Mouse (Mus musculus): ENCODE results near the gene Wwc1. TPM values are rescaled to one million over a fixed set of nuclear protein-coding genes. Genes with fewer than 3 reads are reported as not detected.

Gene Wwc1
- polyA plus RNA-seq, 1 experiment = 97.0 TPM

DNA sequence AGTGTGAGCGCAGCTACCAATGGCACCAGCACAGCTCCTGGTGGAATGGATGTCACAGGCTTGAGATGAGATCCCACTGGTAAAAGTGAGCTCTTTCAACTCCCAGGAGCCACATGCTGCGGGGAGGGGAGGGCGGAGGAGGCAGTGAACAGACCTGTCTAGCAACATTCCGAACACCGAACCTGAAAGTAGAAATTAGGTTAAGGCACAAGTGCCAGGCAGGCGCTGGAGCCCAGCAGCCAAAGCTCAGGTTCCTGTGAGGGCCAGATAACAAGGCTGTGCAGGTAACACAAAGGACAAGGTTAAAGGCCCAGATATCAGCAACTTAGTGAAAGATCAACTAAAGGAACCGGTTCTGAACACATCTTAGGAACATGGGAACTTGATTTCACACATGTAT is 54.7 kb downstream of the Wwc1 start:
- H3K4me3 ChIP-seq (replicated peaks; ENCODE audit: extremely low read depth, low read depth, low read length) = no peak overlapping the region
- H3K4me1 ChIP-seq (ENCODE audit: control insufficient read depth, insufficient read depth, low read length) = peaks cover 15% of the 10 kb centered on the region
- no peak for TF ChIP-seq POLR2A (IDR thresholded peaks at IDR 0.05; ENCODE audit: borderline replicate concordance, extremely low read depth, low read depth, low read length)
- TF ChIP-seq CTCF (IDR thresholded peaks at IDR 0.05; ENCODE audit: insufficient read depth, low read length) = no peak
- 53% methylated on average over 7 of the region's 7 CpGs for WGBS
- DNase-seq = peak; percentile 72

DNA sequence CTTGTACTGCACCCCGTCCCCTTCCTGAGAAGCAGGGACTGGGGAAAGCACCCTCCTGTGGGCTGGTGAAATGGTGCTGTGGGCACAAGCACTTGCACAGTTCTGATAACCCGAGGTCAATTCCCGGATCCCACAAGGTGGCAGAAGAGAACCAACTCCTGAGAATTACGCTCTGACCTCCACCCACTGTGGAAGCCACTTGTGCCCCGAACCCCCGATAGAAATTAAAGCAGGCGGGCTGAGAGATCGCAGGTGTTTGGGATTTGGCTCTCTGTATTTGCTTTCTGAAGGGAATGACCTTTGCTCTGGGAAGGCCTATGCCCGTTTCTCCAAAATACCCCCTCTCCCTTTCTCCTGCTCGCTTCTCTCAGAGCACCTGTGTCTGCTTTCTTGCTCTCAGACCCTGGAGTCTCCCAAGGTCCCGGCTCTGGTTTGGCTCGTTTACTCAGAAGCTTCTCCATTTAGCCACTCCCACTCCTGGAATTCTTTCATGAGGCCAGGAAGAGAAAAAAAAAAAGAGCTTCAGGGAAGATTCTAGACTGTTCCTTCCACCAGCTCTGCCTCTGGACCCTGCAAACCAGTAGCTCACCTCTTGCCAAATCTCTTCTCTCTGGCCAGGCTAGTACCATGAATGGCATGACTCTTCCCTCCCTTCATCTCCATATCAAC is 58.0 kb downstream of the Wwc1 start:
- WGBS = 21% methylated on average over 12 of the region's 12 CpGs
- H3K4me3 ChIP-seq (replicated peaks; ENCODE audit: extremely low read depth, low read depth, low read length) = no peak overlapping the region
- peaks cover 19% of the 10 kb centered on the region for H3K4me1 ChIP-seq (ENCODE audit: control insufficient read depth, insufficient read depth, low read length)
- TF ChIP-seq POLR2A (IDR thresholded peaks at IDR 0.05; ENCODE audit: borderline replicate concordance, extremely low read depth, low read depth, low read length) = no peak
- TF ChIP-seq CTCF (IDR thresholded peaks at IDR 0.05; ENCODE audit: insufficient read depth, low read length) = peak; percentile 16; the same call in 1 of the 2 replicates
- no peak for DNase-seq

DNA sequence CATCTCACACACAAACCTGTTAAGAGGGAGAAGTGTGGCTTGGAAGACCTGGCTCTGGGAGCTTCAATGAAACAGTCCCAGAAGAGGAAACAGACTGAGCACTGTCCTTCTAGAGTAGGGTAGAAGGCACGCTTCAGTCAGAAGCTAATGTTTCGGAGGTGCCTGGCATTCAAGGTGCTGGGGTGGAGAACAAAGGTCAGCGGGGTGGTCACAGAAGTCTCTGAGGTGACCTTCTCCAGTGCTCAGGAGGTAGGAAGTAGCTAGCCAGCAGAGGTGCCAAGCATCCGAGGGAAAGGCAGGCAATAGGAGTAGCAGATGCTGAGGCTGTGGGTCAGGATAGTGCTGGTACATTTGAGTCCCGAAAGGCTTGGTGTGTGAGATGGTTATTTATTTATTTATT is 59.6 kb downstream of the Wwc1 start:
- peaks cover 17% of the 10 kb centered on the region for H3K4me1 ChIP-seq (ENCODE audit: control insufficient read depth, insufficient read depth, low read length)
- TF ChIP-seq POLR2A (IDR thresholded peaks at IDR 0.05; ENCODE audit: borderline replicate concordance, extremely low read depth, low read depth, low read length) (no peak), CTCF (IDR thresholded peaks at IDR 0.05; ENCODE audit: insufficient read depth, low read length) (no peak)
- no peak overlapping the region for H3K4me3 ChIP-seq (replicated peaks; ENCODE audit: extremely low read depth, low read depth, low read length)
- 64% methylated on average over 5 of the region's 5 CpGs for WGBS
- no peak for DNase-seq

DNA sequence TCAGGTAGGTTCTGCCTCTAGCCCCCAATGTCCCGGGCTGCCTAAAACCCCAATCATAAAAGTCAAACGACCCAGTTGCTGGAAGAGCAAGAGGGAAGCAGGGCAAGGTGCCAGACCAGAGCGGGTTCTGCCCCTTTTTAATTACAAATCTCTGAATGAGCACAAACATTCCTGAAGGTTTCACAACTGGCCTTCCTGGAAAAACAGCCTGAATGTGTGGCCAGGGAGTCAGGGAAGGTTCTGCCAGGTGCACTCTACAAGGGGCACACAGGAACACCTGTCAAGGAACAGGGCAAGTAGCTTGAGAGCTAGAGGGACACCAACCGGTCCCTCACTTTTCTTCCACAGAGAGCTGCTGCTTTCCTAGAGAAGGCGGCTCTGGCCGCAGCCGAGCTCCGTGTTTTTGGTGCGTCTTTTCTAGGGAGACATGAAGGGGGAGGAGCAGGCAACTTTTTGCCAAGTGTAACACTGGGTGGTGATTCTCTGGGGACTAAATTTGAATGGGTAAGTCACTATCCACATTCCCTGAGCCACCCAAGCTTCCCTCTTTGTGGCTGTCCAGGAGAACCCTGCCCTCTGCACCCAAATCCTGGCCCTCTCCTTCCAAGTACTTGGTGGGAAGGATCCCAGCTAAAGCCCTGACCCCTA is 60.3 kb downstream of the Wwc1 start:
- 54% methylated on average over 9 of the region's 9 CpGs for WGBS
- peak; percentile 60 for DNase-seq
- H3K4me1 ChIP-seq (ENCODE audit: control insufficient read depth, insufficient read depth, low read length) = peaks cover 15% of the 10 kb centered on the region
- no peak overlapping the region for H3K4me3 ChIP-seq (replicated peaks; ENCODE audit: extremely low read depth, low read depth, low read length)
- no peak for TF ChIP-seq CTCF (IDR thresholded peaks at IDR 0.05; ENCODE audit: insufficient read depth, low read length)
- TF ChIP-seq POLR2A (IDR thresholded peaks at IDR 0.05; ENCODE audit: borderline replicate concordance, extremely low read depth, low read depth, low read length) = no peak

DNA sequence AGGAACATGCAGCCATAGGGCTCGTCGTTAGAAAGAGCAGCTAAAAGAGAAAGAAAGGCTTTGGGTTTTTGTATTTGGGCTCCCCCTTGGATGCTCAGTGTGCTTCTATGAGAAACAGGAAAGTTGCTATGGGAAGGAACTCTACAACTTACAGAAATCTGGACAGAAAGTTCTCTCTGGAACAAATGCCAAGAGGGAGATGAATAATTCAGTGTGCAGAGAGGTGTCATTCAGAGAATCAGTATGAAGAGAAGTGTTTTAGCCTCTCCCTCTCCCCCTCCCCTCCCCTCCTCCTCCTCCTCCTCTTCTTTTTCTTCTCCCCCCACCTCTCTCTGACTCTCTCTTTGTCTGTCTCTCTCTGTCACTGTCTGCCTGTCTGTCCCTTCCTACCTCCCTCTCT is 60.9 kb downstream of the Wwc1 start:
- Histone ChIP-seq H3K4me3 (replicated peaks; ENCODE audit: extremely low read depth, low read depth, low read length) (no peak overlapping the region), H3K4me1 (ENCODE audit: control insufficient read depth, insufficient read depth, low read length) (peaks cover 15% of the 10 kb centered on the region)
- no peak for TF ChIP-seq POLR2A (IDR thresholded peaks at IDR 0.05; ENCODE audit: borderline replicate concordance, extremely low read depth, low read depth, low read length)
- WGBS = 35% methylated on average over 2 of the region's 2 CpGs
- no peak for DNase-seq

DNA sequence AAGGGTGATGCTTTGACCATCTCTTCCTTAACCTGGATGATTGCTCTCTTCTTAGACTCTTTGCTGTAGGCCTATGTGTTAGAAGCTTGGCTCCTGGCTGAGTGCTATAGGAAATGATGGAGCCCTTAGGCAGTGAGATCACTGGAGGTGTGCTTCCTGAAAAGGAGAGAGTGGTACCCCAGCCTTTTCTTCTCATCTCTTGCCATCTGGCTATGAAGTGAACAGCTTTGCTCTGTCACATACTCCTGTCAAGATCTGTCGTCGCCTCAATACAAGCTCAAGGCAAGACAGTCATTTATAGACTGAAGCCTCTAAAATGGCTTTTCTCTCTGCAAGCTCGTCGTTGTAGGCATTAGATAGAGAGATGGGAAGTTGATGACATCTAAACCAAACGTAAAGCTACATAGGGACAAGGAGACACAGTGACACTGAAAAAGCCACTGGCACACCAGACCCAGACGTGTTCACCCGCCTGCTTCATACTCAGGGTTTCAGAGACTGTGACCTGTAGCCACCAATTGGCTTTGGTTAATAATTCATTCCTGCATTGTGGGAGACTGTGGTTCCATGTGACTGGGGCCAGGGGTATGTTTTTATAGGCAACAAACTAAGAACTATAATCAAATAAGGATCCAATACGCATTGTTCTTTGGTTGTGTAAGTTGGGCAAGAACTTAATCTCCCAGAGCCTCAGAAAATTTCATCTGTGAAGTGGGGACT is 63.7 kb downstream of the Wwc1 start:
- DNase-seq = no peak
- TF ChIP-seq CTCF (IDR thresholded peaks at IDR 0.05; ENCODE audit: insufficient read depth, low read length) (no peak), POLR2A (IDR thresholded peaks at IDR 0.05; ENCODE audit: borderline replicate concordance, extremely low read depth, low read depth, low read length) (no peak)
- 53% methylated on average over 8 of the region's 8 CpGs for WGBS
- Histone ChIP-seq H3K4me3 (replicated peaks; ENCODE audit: extremely low read depth, low read depth, low read length) (no peak overlapping the region), H3K4me1 (ENCODE audit: control insufficient read depth, insufficient read depth, low read length) (peaks cover 13% of the 10 kb centered on the region)

DNA sequence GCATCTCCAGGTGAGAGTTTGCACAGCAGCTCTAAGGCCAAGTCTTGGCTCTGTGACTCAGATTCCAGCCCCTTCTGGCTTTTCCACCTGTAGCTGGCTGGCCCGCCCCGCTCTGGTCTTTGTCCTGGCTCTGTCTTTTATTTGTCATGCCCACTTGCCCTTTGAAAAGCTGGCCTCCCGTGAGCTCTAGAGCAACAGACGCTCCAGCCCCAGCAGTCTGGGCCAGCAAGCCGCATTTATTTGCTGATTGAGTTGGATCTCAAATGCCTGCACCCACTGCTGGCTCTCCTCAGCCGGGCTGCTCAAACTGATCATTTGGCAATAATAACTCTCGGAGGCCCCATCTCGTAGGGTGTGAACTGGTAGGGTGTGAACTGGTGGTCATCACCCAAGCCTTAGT is 64.8 kb downstream of the Wwc1 start:
- TF ChIP-seq POLR2A (IDR thresholded peaks at IDR 0.05; ENCODE audit: borderline replicate concordance, extremely low read depth, low read depth, low read length) (no peak), CTCF (IDR thresholded peaks at IDR 0.05; ENCODE audit: insufficient read depth, low read length) (no peak)
- H3K4me3 ChIP-seq (replicated peaks; ENCODE audit: extremely low read depth, low read depth, low read length) = no peak overlapping the region
- DNase-seq = no peak
- WGBS = 53% methylated on average over 8 of the region's 8 CpGs
- peaks cover 4% of the 10 kb centered on the region; the same call in 1 of the 2 replicates for H3K4me1 ChIP-seq (ENCODE audit: control insufficient read depth, insufficient read depth, low read length)

DNA sequence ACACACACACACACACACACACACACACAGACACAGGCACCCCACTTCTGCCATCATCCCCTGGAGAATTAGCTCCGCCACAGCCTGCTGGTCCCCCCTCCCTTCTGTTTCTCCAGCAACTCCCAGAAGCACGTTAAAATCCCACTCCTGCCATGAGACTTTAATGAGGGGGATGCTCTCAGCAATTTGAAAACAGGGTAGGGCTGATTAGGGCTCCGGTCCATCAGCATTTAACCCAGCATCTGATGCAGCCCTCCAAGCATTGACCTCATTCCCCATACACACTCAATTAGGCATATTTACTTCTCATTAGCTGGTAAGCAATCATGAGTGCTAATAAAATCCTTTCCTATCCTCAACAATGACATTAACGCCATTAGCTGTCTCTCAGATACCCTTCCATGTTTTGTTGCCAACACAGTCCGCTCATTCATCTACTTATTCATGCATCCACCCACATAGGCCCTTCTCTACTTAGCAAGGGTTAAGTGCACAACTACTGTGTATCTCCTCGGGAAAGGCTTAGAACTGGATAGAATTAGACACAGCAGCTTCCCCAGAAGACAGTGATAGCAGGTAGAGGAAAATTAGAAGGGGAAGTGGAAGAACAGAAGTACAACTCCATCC is 66.8 kb downstream of the Wwc1 start:
- DNase-seq = no peak
- H3K4me1 ChIP-seq (ENCODE audit: control insufficient read depth, insufficient read depth, low read length) = no peaks in the 10 kb centered on the region; the same call in 1 of the 2 replicates
- TF ChIP-seq CTCF (IDR thresholded peaks at IDR 0.05; ENCODE audit: insufficient read depth, low read length) (no peak), POLR2A (IDR thresholded peaks at IDR 0.05; ENCODE audit: borderline replicate concordance, extremely low read depth, low read depth, low read length) (no peak)
- no peak overlapping the region for H3K4me3 ChIP-seq (replicated peaks; ENCODE audit: extremely low read depth, low read depth, low read length)
- 83% methylated on average over 6 of the region's 6 CpGs for WGBS

DNA sequence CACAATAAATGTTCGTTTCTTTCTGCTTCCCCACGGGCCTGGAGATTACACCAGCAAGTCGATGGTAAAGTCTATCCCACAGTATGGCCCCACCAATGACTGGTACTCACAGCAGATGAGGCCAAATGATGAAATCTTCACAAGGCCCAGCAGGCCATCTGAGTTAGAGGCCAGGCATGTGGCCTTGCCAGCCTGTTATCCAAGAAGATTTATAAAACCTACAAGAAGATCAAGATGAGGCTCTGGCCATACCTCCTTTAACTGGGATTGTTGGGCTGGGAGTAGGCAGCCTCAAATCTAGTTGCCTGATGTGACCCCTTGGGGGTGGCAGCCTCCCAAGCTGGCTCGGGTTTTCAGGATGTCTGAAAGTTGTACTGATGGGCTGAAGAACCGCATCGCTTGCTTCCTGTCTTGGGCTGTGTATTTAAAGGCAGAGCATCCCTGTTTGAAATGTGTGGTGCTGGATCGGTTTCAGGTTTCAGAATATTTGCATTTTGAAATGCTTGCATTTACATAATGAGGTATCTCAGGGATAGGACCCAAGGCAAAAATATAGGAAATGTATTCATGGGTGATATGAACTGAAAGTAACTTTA is 75.3 kb downstream of the Wwc1 start:
- TF ChIP-seq POLR2A (IDR thresholded peaks at IDR 0.05; ENCODE audit: borderline replicate concordance, extremely low read depth, low read depth, low read length) = no peak
- no peak for TF ChIP-seq CTCF (IDR thresholded peaks at IDR 0.05; ENCODE audit: insufficient read depth, low read length)
- no peak overlapping the region for H3K4me3 ChIP-seq (replicated peaks; ENCODE audit: extremely low read depth, low read depth, low read length)
- H3K4me1 ChIP-seq (ENCODE audit: control insufficient read depth, insufficient read depth, low read length) = no peaks in the 10 kb centered on the region
- no peak for DNase-seq
- WGBS = 71% methylated on average over 7 of the region's 7 CpGs
